Mouse (Mus musculus) kidney, adult 2 months (tissue): ENCODE results near the gene Irgc1. TPM values are rescaled to one million over a fixed set of nuclear protein-coding genes. Genes with fewer than 3 reads are reported as not detected.
"Not testable (repeated sequence)": the region's sequence is repeated elsewhere in the genome, so short reads cannot be mapped to it uniquely, and the experiment has no call there.

Source experiments
- DNase-seq: peaks from one replicate; pipeline ENCODE4 v3.0.0; 2021
- H3K27ac ChIP-seq: fragments of 200-500 bp; 2 replicates; pipeline ENCODE4 v1.5.1; 2012; ENCODE audit warnings: low read depth, low read length, control low read depth, inconsistent platforms; ENCODE audit not compliant: insufficient read depth
- H3K27me3 ChIP-seq: fragments of 200-500 bp; replicated peaks from 2 replicates; pipeline ENCODE4 v1.6.1; 2012; ENCODE audit warnings: mild to moderate bottlenecking, moderate library complexity, low read length, inconsistent platforms; ENCODE audit not compliant: control insufficient read depth, insufficient read depth
- H3K36me3 ChIP-seq: fragments of 200-500 bp; 2 replicates; pipeline ENCODE4 v1.6.1; 2012; ENCODE audit warnings: mild to moderate bottlenecking, moderate library complexity, low read length, inconsistent platforms; ENCODE audit not compliant: control insufficient read depth, insufficient read depth
- H3K4me1 ChIP-seq: fragments of 200-500 bp; 2 replicates; pipeline ENCODE4 v1.6.1; 2011; ENCODE audit warnings: low read length; ENCODE audit not compliant: control insufficient read depth, insufficient read depth
- H3K4me3 ChIP-seq: fragments of 200-500 bp; 2 replicates; pipeline ENCODE4 v1.5.1; 2011; ENCODE audit warnings: mild to moderate bottlenecking, low read depth, low read length, control low read depth; ENCODE audit not compliant: insufficient read depth
- CTCF ChIP-seq: fragments of 200-500 bp; conservative IDR thresholded peaks from 2 replicates; pipeline ENCODE4 v1.5.1; 2011; ENCODE audit warnings: low read depth, mild to moderate bottlenecking, control low read depth, low read length, moderate library complexity, mixed read lengths; ENCODE audit not compliant: insufficient read depth, insufficient read length
- POLR2A ChIP-seq: fragments of 200-500 bp; IDR thresholded peaks from one replicate; pipeline ENCODE4 v1.6.1; 2011; ENCODE audit warnings: low read depth, low read length, control low read depth
- WGBS: fragments of 180-500 bp; shearing (Covaris S2); methylation state at CpG from one replicate; pipeline ENCODE4 v1.1.7; 2018; 5-methylcytosine and 5-hydroxymethylcytosine counted together
- polyA plus RNA-seq: library from polyadenylated mRNA; depleted of rRNA; stranded (reverse); fragments of >200 nt; gene quantifications from 2 replicates; pipeline ENCODE4 v1.2.3, GENCODE M21; 2012

Irgc1 gene
- polyA plus RNA-seq, 1 experiment = 0.33 TPM

- Histone ChIP-seq H3K36me3 (no peaks in the 10 kb centered on the region), H3K27ac (no peak overlapping the region), H3K4me3 (no peak overlapping the region), H3K4me1 (peaks cover 3% of the 10 kb centered on the region; the same call in 1 of the 2 replicates), H3K27me3 (no peaks in the 10 kb centered on the region)
- WGBS = 81% methylated on average over 9 of the region's 9 CpGs
- no peak for TF ChIP-seq CTCF
- no peak for TF ChIP-seq POLR2A
- DNase-seq = no peak
These were observed 43.9 kb downstream of the Irgc1 start for GRCm38 (mm10) chr7:24408186-24408585.

GRCm38 (mm10) chr7:24406528-24407344, 45.4 kb downstream of the Irgc1 start:
- no peak for TF ChIP-seq POLR2A
- TF ChIP-seq CTCF = peak; percentile 78
- peak; percentile 87 for DNase-seq
- Histone ChIP-seq H3K27me3 (no peaks in the 10 kb centered on the region), H3K27ac (no peak overlapping the region), H3K4me1 (peaks cover 3% of the 10 kb centered on the region; the same call in 1 of the 2 replicates), H3K4me3 (no peak overlapping the region), H3K36me3 (no peaks in the 10 kb centered on the region)
- WGBS = 40% methylated on average over 5 of the region's 5 CpGs

- DNase-seq = no peak
- 92% methylated on average over 13 of the region's 13 CpGs for WGBS
- TF ChIP-seq POLR2A (no peak), CTCF (no peak)
- Histone ChIP-seq H3K36me3 (no peaks in the 10 kb centered on the region), H3K27me3 (no peaks in the 10 kb centered on the region), H3K4me3 (no peak overlapping the region), H3K4me1 (peaks cover 3% of the 10 kb centered on the region; the same call in 1 of the 2 replicates), H3K27ac (no peak overlapping the region)
These were observed 46.4 kb downstream of the Irgc1 start for GRCm38 (mm10) chr7:24405649-24406048.

GRCm38 (mm10) chr7:24402851-24403250, 49.2 kb downstream of the Irgc1 start:
- TF ChIP-seq CTCF (peak; percentile 35; the same call in 1 of the 2 replicates), POLR2A (no peak)
- 97% methylated on average over 9 of the region's 9 CpGs for WGBS
- H3K36me3 ChIP-seq = no peaks in the 10 kb centered on the region

GRCm38 (mm10) chr7:24400489-24400888, 51.6 kb downstream of the Irgc1 start:
- H3K4me3 ChIP-seq, H3K4me1 ChIP-seq, H3K27me3 ChIP-seq, H3K27ac ChIP-seq, DNase-seq, H3K36me3 ChIP-seq: not testable (repeated sequence)
- 87% methylated on average over 4 of the region's 4 CpGs for WGBS

More at GRCm38 (mm10) chr7:24402851-24403250, 49.2 kb downstream of the Irgc1 start:
- Histone ChIP-seq H3K4me1 (peaks cover 3% of the 10 kb centered on the region; the same call in 1 of the 2 replicates), H3K27me3 (no peaks in the 10 kb centered on the region), H3K27ac (no peak overlapping the region), H3K4me3 (no peak overlapping the region)
- no peak for DNase-seq

GRCm38 (mm10) chr7:24400082-24400452, 52.0 kb downstream of the Irgc1 start:
- H3K36me3 ChIP-seq = no peaks in the 10 kb centered on the region
- H3K4me3 ChIP-seq = peak overlapping the region; percentile 86
- no peaks in the 10 kb centered on the region; the same call in 1 of the 2 replicates for H3K4me1 ChIP-seq
- 3% methylated on average over 3 of the region's 3 CpGs for WGBS
- TF ChIP-seq POLR2A (no peak), CTCF (no peak)
- H3K27me3 ChIP-seq = no peaks in the 10 kb centered on the region
- H3K27ac ChIP-seq = no peak overlapping the region
- DNase-seq = no peak

GRCm38 (mm10) chr7:24399256-24400081, 52.6 kb downstream of the Irgc1 start, which contains the start of gene Smg9:
TSS of gene Smg9 (plus strand) at chr7:24399619.
- 2% methylated on average over 66 of the region's 66 CpGs for WGBS
- H3K27ac ChIP-seq = peak within 1 kb of the TSS; percentile 98
- H3K4me3 ChIP-seq = peak within 1 kb of the TSS; percentile 86
- DNase-seq = peak; percentile 99
- TF ChIP-seq POLR2A = no peak
- no peak for TF ChIP-seq CTCF
- H3K4me1 ChIP-seq = no peaks in the 10 kb centered on the region; the same call in 1 of the 2 replicates
- H3K27me3 ChIP-seq = no peaks in the 10 kb centered on the region
- no peaks in the 10 kb centered on the region for H3K36me3 ChIP-seq
